Comparison of ENCODE assay signal across 10 mouse cellular contexts in genomic region chr11:113747056-113747455, GRCm38 (mm10). TPM values are rescaled to one million over a fixed set of nuclear protein-coding genes. Genes with fewer than 3 reads are reported as not detected.
DNase-seq lines count a peak whose midpoint lies in the region; ATAC-seq and TF ChIP-seq lines count a peak whose summit lies in the region.
"Had no signal": no experiment of that assay in that cellular context is flagged by ENCODE, and none has a peak within 500 bp of the region (broad histone marks: within the 10 kb centered on the region; RNA-seq: fewer than 3 reads in every experiment).

No protein-coding gene starts in this region.

- no peak for TF ChIP-seq CTCF in liver, adult 2 months (IDR thresholded peaks at IDR 0.05; ENCODE audit: low read depth, low read length)

- peaks cover 51% of the 10 kb centered on the region for H3K79me2 ChIP-seq in liver, adult 2 months (ENCODE audit: control insufficient read depth, insufficient read depth, low read length)

- peaks cover 67% of the 10 kb centered on the region for H3K36me3 ChIP-seq in embryonic facial prominence, embryonic 10.5 days (replicated peaks)
- H3K36me3 ChIP-seq in hindbrain, embryonic 14.5 days (replicated peaks; ENCODE audit: control insufficient read depth, insufficient read depth) = peaks cover 5% of the 10 kb centered on the region; the same call in 1 of the 2 replicates
- H3K36me3 ChIP-seq in liver, adult 2 months (ENCODE audit: control insufficient read depth, insufficient read depth, low read length) = peaks cover 7% of the 10 kb centered on the region

- H3K9ac ChIP-seq in hindbrain, embryonic 14.5 days = no peak overlapping the region
- peak overlapping the region; percentile 47; the same call in 1 of the 2 replicates for H3K9ac ChIP-seq in liver, adult 2 months (ENCODE audit: low read depth, low read length)

- H3K27me3 ChIP-seq in embryonic facial prominence, embryonic 10.5 days (replicated peaks; ENCODE audit: low read depth, poor library complexity, severe bottlenecking) = no peaks in the 10 kb centered on the region
- H3K27me3 ChIP-seq in hindbrain, embryonic 14.5 days (ENCODE audit: control insufficient read depth, insufficient read depth, low read length) = no peaks in the 10 kb centered on the region
- H3K27me3 ChIP-seq in liver, adult 2 months (ENCODE audit: control insufficient read depth, insufficient read depth, low read length) = no peaks in the 10 kb centered on the region

- H3K27ac ChIP-seq in embryonic facial prominence, embryonic 10.5 days (replicated peaks) = peak overlapping the region; percentile 35; the same call in 1 of the 2 replicates
- H3K27ac ChIP-seq in hindbrain, embryonic 14.5 days = no peak overlapping the region
- H3K27ac ChIP-seq in liver, adult 2 months (replicated peaks; ENCODE audit: insufficient read depth, low read depth, low read length) = peak overlapping the region; percentile 91

- H3K4me3 ChIP-seq in embryonic facial prominence, embryonic 10.5 days = peak overlapping the region; percentile 81; the same call in 1 of the 2 replicates
- H3K4me3 ChIP-seq in hindbrain, embryonic 14.5 days (replicated peaks; ENCODE audit: low read length) = no peak overlapping the region
- peak overlapping the region; percentile 16; the same call in 1 of the 2 replicates for H3K4me3 ChIP-seq in liver, adult 2 months (ENCODE audit: insufficient read depth, low read depth, low read length)

- H3K4me1 ChIP-seq in embryonic facial prominence, embryonic 10.5 days = peaks cover 46% of the 10 kb centered on the region
- H3K4me1 ChIP-seq in hindbrain, embryonic 14.5 days (replicated peaks; ENCODE audit: control insufficient read depth, insufficient read depth, low read length) = peaks cover 37% of the 10 kb centered on the region
- peaks cover 25% of the 10 kb centered on the region for H3K4me1 ChIP-seq in liver, adult 2 months (ENCODE audit: control insufficient read depth, insufficient read depth, low read length)

- peaks cover 11% of the 10 kb centered on the region; the same call in 1 of the 2 replicates for H3K9me3 ChIP-seq in embryonic facial prominence, embryonic 10.5 days
- H3K9me3 ChIP-seq in hindbrain, embryonic 14.5 days (ENCODE audit: control insufficient read depth, low read length) = no peaks in the 10 kb centered on the region

- 70% methylated on average over 16 of the region's 16 CpGs for WGBS in embryonic facial prominence, embryonic 10.5 days
- 82% methylated on average over 16 of the region's 16 CpGs for WGBS in hindbrain, embryonic 14.5 days
- 61% methylated on average over 16 of the region's 16 CpGs for WGBS in liver, adult 2 months

- DNase-seq in adrenal gland, postnatal 10 days = peak; percentile 51
- DNase-seq in adrenal gland, postnatal 4 days (ENCODE audit: low spot score in 2 of 2) = no peak
- DNase-seq in embryonic facial prominence, embryonic 10.5 days (ENCODE audit: low spot score) = peak; percentile 72
- DNase-seq in hindbrain, embryonic 14.5 days (ENCODE audit: low spot score) = no peak
- DNase-seq in liver, adult 2 months (ENCODE audit: extremely low read depth, low read depth, low spot score) = peak; percentile 51
- peak; percentile 49 for DNase-seq in retina, embryonic 14.5 days (ENCODE audit: low spot score)
- no peak for DNase-seq in ovary, postnatal 36 days (ENCODE audit: low spot score)

- ATAC-seq in hindbrain, embryonic 14.5 days (ENCODE audit: low FRiP score) = no peak
- ATAC-seq in frontal cortex, adult (ENCODE audit: low TSS enrichment) = no peak

- no peak for TF ChIP-seq POLR2A in liver, adult 2 months (IDR thresholded peaks at IDR 0.05; ENCODE audit: extremely low read depth, insufficient read depth, low read length)

- H3K4me2 ChIP-seq in hindbrain, embryonic 14.5 days (replicated peaks) = peak overlapping the region; percentile 11; the same call in 1 of the 2 replicates

RNA-seq across cellular contexts. Expression of gene Cdc42ep4, which starts 4.6 kb away (rescaled TPM):
- total RNA-seq in adrenal gland, postnatal 10 days (2021) = 10 to 100 TPM; 60.1 to 72.8 TPM
- total RNA-seq in adrenal gland, postnatal 4 days (2021) = 10 to 100 TPM; 86.9 to 95.5 TPM
- polyA plus RNA-seq in embryonic facial prominence, embryonic 10.5 days (2016; fragmentation: Nextera tagmentation; extraction: Ambion mirVana) = 117 TPM in 2 replicates
- polyA plus RNA-seq in hindbrain, embryonic 14.5 days (2014; fragmentation: Nextera tagmentation; extraction: Ambion mirVana) = 42.0 and 43.8 TPM in 2 replicates
- 25.2 and 36.7 TPM in 2 replicates for total RNA-seq in liver, adult 2 months (2014; rRNA removed)
- polyA plus RNA-seq in liver, adult 2 months (2012; rRNA removed) = 32.7 and 32.9 TPM in 2 replicates

RNA-seq across cellular contexts. Expression of gene Cpsf4l, which starts 37.2 kb away (rescaled TPM):
- total RNA-seq in adrenal gland, postnatal 10 days (2021) = 1 to 10 TPM in 1 of 2 experiments, under 1 TPM in 1; 0.79 to 2.2 TPM
- total RNA-seq in adrenal gland, postnatal 4 days (2021) = under 1 TPM; 0.62 to 0.68 TPM
- 0.34 and 0.69 TPM in 2 replicates for polyA plus RNA-seq in embryonic facial prominence, embryonic 10.5 days (2016; fragmentation: Nextera tagmentation; extraction: Ambion mirVana)
- polyA plus RNA-seq in hindbrain, embryonic 14.5 days (2014; fragmentation: Nextera tagmentation; extraction: Ambion mirVana) = 0.27 and 0.54 TPM in 2 replicates
- total RNA-seq in liver, adult 2 months (2014; rRNA removed) = 6.0 and 9.9 TPM in 2 replicates
- polyA plus RNA-seq in liver, adult 2 months (2012; rRNA removed) = 2.9 and 3.0 TPM in 2 replicates
- total RNA-seq: heart, postnatal 36 days had no signal
- polyA plus RNA-seq: C2C12 had no signal

Comparison
In these comparisons a context has a peak if more than half of its experiments do, and no peak if none do; other contexts are left out.
1. DNase-seq: peak in adrenal gland, postnatal 10 days (single experiment), embryonic facial prominence, embryonic 10.5 days (single experiment), liver, adult 2 months (single experiment) and retina, embryonic 14.5 days (single experiment); none in adrenal gland, postnatal 4 days (0 of 2), hindbrain, embryonic 14.5 days (single experiment) and ovary, postnatal 36 days (single experiment).